Mouse (Mus musculus): ENCODE results near the gene Tenm4.

Tenm4 gene

GRCm38 (mm10) chr7:96242328-96243185, 71.5 kb downstream of the Tenm4 start:
- DNase-seq (ENCODE audit: low spot score in 2 of 2): no peak

GRCm38 (mm10) chr7:96244796-96245195, 73.8 kb downstream of the Tenm4 start:
- no peak for DNase-seq (ENCODE audit: low spot score in 2 of 2)

DNA sequence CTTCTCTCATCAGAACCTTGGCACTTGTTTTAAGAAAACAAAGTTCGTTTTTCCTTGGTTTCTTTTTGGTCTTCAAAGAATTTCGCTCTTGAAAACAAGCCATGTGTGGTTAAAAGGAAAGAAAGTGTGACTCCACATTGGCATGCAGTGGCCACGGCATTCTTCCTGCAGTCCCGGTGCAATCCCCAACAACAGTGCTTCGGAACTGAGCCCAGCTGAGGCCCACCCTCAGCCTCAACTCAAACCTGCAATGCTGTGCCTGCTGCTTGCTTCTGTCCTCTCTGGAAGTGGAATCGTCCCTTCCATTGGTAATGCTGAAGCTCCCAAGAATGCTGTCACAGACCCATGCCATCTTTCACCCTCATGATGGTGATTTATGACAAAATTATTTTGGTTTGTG, 88.6 kb downstream of the Tenm4 start:
- no peak for DNase-seq (ENCODE audit: low spot score in 2 of 2)

DNA sequence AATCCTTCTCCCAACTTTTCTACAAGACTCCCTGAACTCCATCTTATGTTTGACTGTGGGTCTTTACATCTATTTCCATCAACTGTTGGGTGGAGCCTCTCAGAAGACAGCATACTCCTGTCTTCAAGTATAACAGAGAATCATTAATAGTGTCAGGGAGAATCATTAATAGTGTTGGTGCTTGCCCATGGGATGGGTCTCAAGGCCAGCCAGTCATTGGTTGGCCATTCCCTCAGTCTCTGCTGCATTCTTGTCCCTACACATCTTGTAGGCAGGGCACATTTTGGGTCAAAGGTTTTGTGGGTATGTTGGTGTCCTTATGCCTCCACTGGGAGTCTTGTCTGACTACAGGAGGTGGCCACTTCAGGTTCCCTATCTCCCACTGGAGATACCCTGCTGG, 91.1 kb downstream of the Tenm4 start:
- no peak for DNase-seq (ENCODE audit: low spot score in 2 of 2)

GRCm38 (mm10) chr7:96265941-96266340, 94.9 kb downstream of the Tenm4 start:
- DNase-seq (ENCODE audit: low spot score in 2 of 2): no peak

- DNase-seq (ENCODE audit: low spot score in 2 of 2): no peak
These were observed 96.2 kb downstream of the Tenm4 start for GRCm38 (mm10) chr7:96267266-96267665.

GRCm38 (mm10) chr7:96270684-96271083, 99.6 kb downstream of the Tenm4 start:
- no peak for DNase-seq (ENCODE audit: low spot score in 2 of 2)

DNA sequence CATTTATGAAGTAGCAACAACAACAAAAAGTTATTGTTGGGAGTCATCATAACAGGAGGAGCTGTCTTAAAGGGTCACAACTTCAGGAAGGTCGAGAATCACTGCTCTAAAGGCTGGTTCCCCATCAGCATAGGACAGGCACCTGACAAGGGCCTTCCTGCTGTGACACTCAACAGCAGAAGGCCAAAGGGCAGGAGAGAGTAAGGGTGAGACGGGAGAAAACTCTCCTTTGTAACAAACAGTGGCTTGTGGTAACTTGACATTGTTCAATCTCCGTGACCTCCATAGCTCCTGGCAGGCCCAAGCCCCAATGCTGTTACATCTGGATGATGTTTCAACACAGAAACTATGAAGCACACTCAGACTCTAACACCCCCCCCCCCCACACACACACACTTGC, 101.0 kb downstream of the Tenm4 start:
- DNase-seq (ENCODE audit: low spot score in 2 of 2): no peak

GRCm38 (mm10) chr7:96274486-96274885, 103.4 kb downstream of the Tenm4 start:
- no peak for DNase-seq (ENCODE audit: low spot score in 2 of 2)

DNA sequence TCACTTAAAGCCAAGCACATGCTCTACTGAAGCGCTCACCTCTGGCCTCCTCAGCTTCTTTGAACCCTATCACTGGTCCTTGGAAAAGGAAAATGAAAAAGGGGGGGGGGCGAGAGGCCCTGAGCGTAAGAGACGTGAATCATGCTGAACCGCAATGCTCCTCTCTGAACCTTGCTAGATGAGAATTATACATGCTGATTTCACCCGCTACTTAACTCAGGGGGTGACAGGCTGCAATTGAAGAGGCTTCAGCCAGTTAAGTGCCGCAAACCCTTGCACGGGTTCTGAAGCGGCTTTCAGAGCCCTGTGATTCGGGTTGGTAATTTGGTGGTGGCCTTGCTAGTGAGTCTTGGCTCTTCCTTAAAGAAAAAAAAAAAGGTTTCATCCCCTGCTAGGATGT, 106.5 kb downstream of the Tenm4 start:
- no peak for DNase-seq (ENCODE audit: low spot score in 2 of 2)

- no peak for DNase-seq (ENCODE audit: low spot score in 2 of 2)
These were observed 107.3 kb downstream of the Tenm4 start for GRCm38 (mm10) chr7:96278378-96278777.

DNA sequence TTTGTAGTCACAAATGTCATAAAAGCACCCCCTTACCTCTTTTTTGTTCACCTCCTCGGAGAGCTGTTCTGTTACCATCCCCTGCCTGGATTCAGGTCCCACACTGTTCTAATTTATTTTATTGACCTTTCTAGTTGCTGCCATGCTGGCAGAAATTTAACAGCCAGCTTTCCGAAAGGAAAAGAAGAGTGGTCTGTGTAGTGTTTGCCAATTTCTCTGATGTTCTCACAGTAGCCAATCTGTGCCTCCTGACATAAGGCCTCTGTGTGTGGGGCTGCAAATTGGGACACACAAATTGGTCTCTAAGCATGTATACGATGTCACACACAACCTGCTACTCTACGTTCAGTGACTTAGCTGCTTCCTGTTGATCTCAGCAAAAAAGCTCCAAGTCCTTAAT, 109.7 kb downstream of the Tenm4 start:
- no peak for DNase-seq (ENCODE audit: low spot score in 2 of 2)

DNA sequence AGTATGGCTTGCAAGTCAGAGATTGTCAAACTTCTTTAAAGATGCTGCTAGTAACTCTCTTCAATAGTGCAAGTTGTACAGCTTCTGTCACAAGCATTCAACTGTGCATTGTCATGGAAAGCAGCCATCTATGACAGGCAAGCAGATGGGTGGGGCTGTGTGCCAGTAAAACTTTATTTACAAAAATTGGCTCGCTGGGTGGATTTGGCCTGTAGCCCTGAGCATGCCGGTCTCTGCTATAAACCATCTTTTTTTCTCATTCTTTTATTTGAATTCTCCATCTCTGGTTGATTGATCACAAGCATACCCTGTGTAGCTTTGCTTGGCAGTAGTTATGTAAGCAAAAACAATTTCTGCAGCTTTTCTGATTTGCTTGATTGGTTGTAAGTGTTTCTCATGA, 119.5 kb downstream of the Tenm4 start:
- DNase-seq (ENCODE audit: low spot score in 2 of 2): no peak

DNA sequence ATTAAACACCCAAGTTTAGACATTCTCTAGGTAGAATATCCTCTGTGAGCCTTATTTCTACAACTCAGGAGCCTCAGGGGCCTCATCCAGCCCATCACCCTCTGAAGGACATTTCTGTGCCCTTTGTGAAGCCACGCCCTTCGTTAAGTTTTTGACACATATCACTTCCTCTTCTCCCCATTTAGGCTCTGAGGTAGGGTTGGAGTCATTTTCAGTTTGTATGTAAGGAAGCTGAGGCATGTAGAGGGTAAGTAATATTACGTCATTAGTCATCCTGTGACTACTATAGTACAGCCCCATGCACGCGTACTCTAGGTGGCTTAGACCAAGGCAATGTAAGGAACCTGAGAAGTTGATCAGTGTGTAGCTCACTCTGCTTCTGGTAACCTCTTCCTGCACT, 124.9 kb downstream of the Tenm4 start:
- no peak for DNase-seq (ENCODE audit: low spot score in 2 of 2)

DNA sequence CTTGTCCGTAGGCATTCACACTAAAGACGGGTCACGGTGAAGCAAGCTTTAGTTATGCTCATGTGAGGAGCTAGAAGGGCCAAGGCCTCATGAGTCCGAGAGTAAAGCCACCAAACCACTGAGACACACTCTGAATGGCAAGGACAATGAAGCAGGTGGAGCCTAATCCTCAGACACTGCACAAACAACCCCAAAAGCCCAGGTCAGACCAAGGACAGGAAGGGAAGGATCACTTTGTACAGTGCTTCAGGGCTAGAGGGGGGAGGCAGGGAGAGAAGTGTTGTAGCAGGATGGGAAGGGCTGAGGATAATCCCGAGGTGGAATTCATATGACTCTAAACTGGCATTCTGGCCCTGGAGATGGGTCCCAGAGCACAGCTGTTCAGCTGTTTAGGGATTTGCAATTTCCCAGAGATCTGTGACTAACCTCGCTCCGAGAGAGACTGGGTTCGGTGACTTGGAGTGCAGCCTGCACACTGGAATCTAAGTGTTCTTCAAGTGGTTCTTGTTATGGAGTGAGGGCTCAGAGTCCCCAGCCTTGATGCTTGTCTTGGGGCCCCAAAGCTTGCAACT, 129.9 kb downstream of the Tenm4 start:
- no peak for DNase-seq (ENCODE audit: low spot score in 2 of 2)

GRCm38 (mm10) chr7:96301813-96302212, 130.8 kb downstream of the Tenm4 start:
- DNase-seq (ENCODE audit: low spot score in 2 of 2): no peak

- DNase-seq (ENCODE audit: low spot score in 2 of 2): no peak
These were observed 132.9 kb downstream of the Tenm4 start for GRCm38 (mm10) chr7:96303963-96304362.

DNA sequence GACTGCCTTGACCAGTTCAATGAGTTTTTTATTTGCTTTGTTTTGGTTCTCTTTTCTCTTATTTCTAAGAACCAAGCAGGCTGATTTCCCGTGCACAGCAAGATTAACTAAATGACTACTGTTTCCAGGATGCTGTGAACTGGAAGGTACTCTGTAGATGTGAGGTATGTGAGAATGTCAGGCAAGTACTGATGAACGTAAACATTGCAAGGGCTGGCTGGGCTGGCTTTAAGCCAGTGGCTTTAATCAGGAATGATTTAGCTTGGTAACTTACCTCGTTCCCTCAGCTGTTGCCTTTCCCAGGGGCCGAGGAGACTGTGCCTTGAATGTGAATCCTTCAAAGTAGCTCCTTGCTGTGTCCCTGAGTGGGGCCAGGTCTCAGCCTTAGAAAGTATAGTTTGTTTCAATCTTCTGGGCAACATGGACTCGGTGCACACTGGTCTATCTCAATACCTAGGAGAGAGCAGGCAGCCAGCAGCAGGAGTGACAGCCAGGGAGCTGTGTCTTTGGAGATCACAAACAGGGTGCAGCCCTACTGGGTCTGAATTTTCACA, 134.4 kb downstream of the Tenm4 start:
- no peak for DNase-seq (ENCODE audit: low spot score in 2 of 2)

- no peak for DNase-seq (ENCODE audit: low spot score in 2 of 2)
These were observed 137.1 kb downstream of the Tenm4 start for GRCm38 (mm10) chr7:96308106-96308505.

DNA sequence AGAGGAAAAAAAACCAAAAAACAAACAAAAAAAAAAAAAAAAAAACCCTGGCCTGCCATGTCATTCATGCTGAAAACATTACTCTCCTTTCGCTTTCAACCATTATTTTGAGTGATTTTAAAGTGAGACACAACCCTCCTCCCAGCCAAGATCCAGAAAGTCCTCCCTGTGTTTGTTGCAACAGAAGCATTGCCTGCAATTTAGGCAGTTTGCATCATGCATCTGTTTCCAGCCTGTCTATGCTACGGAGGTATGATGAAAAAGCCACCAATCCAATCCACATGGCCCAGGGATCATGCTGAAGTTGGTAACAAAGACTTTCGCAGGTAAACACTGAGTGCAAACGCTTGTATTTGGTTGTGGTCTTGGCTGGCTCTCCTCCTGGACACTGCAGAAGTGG, 158.3 kb downstream of the Tenm4 start:
- no peak for DNase-seq (ENCODE audit: low spot score in 2 of 2)

DNA sequence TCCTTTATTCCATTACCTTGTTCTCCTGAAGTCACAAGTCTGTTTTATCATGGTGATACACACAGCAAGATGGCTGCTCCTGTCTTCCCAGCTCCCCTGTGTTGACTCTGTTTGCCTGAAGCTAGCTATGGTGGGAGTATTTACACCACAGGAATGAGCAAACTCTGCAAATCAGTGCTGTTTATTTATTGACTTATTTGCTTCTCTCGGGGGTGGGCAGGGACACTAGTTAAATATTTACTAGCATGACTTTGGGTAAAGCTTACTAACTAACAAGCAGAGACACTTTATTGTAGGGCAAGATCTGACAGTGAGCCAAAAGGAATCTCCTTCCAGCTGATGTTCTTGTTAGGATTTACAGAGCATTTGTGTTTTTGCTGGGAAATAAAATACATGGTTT, 160.1 kb downstream of the Tenm4 start:
- DNase-seq (ENCODE audit: low spot score in 2 of 2): no peak

GRCm38 (mm10) chr7:96334361-96334760, 163.3 kb downstream of the Tenm4 start:
- no peak for DNase-seq (ENCODE audit: low spot score in 2 of 2)

DNA sequence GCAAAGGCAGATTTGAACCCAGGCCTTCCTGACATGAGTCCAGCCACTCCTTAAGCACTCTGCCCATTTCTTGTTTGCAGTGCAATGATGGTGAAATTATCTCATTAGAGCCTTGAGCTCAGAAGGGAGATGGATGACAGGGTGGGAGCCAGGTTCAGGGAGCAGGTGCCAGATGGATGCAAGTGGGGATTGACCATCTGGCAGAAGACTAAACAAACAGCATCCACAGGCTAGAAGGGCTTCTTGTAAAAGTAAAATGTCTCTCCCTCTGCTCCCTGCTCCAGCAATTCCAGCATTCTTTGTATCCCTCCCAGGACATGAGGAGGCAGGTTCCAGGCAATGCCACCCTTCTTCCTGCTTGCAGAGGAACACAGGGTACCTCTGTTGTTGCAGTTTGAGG, 165.3 kb downstream of the Tenm4 start:
- no peak for DNase-seq (ENCODE audit: low spot score in 2 of 2)

All from frontal cortex, postnatal 25 days (tissue).